Mouse (Mus musculus) testis, adult 2 months (tissue): Measurements from ENCODE around the gene Use1. TPM values are rescaled to one million over a fixed set of nuclear protein-coding genes. Genes with fewer than 3 reads are reported as not detected.
A peak's percentile ranks its signal among the peaks of the same experiment; 100 is the strongest.

Experiments used
- H3K27ac ChIP-seq: fragments of 200-500 bp; 2 replicates; pipeline ENCODE4 v1.5.1; 2012; ENCODE audit warnings: low read depth, low read length; ENCODE audit not compliant: control insufficient read depth, insufficient read depth
- H3K27me3 ChIP-seq: fragments of 200-500 bp; 2 replicates; pipeline ENCODE4 v1.6.1; 2012; ENCODE audit warnings: mild to moderate bottlenecking, low read length, moderate library complexity; ENCODE audit not compliant: control insufficient read depth, insufficient read depth
- H3K36me3 ChIP-seq: fragments of 200-500 bp; 2 replicates; pipeline ENCODE4 v1.6.1; 2012; ENCODE audit warnings: mild to moderate bottlenecking, low read length; ENCODE audit not compliant: control insufficient read depth, insufficient read depth
- H3K4me1 ChIP-seq: fragments of 200-500 bp; 2 replicates; pipeline ENCODE4 v1.6.1; 2012; ENCODE audit warnings: low read length; ENCODE audit not compliant: control insufficient read depth, insufficient read depth
- H3K4me3 ChIP-seq: fragments of 200-500 bp; 2 replicates; pipeline ENCODE4 v1.5.1; 2012; ENCODE audit warnings: low read depth, mild to moderate bottlenecking, low read length, moderate library complexity, mixed read lengths; ENCODE audit not compliant: control insufficient read depth
- CTCF ChIP-seq: fragments of 200-500 bp; IDR thresholded peaks from 2 replicates; pipeline ENCODE4 v1.5.1; 2012; ENCODE audit warnings: low read depth, mild to moderate bottlenecking, inconsistent platforms, low read length, moderate library complexity; ENCODE audit not compliant: control insufficient read depth, insufficient read depth, insufficient replicate concordance
- POLR2A ChIP-seq: fragments of 200-500 bp; IDR thresholded peaks from 2 replicates; pipeline ENCODE4 v1.6.1; 2012; ENCODE audit warnings: low read depth, mild to moderate bottlenecking, inconsistent platforms, low read length, moderate library complexity; ENCODE audit not compliant: control insufficient read depth
- polyA plus RNA-seq: library from polyadenylated mRNA; depleted of rRNA; stranded (reverse); fragments of >200 nt; gene quantifications from 2 replicates; pipeline ENCODE4 v1.2.3, GENCODE M21; 2012

Use1 gene
- polyA plus RNA-seq, 1 experiment: 158 TPM

GRCm38 (mm10) chr8:71379512-71380075 is 12.9 kb downstream of the Use1 start:
- Histone ChIP-seq H3K36me3 (no peaks in the 10 kb centered on the region), H3K27ac (no peak overlapping the region), H3K27me3 (no peaks in the 10 kb centered on the region), H3K4me3 (no peak overlapping the region), H3K4me1 (peaks cover 23% of the 10 kb centered on the region)
- TF ChIP-seq POLR2A (no peak), CTCF (no peak)

GRCm38 (mm10) chr8:71380178-71381171 is 13.8 kb downstream of the Use1 start:
- Histone ChIP-seq H3K4me3 (peak overlapping the region; percentile 71), H3K27me3 (no peaks in the 10 kb centered on the region), H3K4me1 (peaks cover 23% of the 10 kb centered on the region), H3K27ac (no peak overlapping the region), H3K36me3 (no peaks in the 10 kb centered on the region)
- TF ChIP-seq CTCF (no peak), POLR2A (no peak)

- Histone ChIP-seq H3K4me3 (peak within 1 kb of the TSS; percentile 82), H3K36me3 (no peaks in the 10 kb centered on the region), H3K27ac (peak within 1 kb of the TSS; percentile 86), H3K27me3 (no peaks in the 10 kb centered on the region), H3K4me1 (peaks cover 15% of the 10 kb centered on the region)
- 0 out of 2 replicates have a peak, but pooled peaks have one; percentile 2 for TF ChIP-seq POLR2A
- TF ChIP-seq CTCF: no peak
Measured at GRCm38 (mm10) chr8:71381421-71381970, 14.8 kb downstream of the Use1 start, which contains the start of gene Nr2f6. Gene Nr2f6 (minus strand): TSS chr8:71381960.

GRCm38 (mm10) chr8:71381971-71382961 is 15.6 kb downstream of the Use1 start:
- Histone ChIP-seq H3K27me3 (no peaks in the 10 kb centered on the region), H3K4me1 (peaks cover 15% of the 10 kb centered on the region), H3K27ac (peak overlapping the region; percentile 86), H3K36me3 (no peaks in the 10 kb centered on the region), H3K4me3 (peak overlapping the region; percentile 82)
- TF ChIP-seq POLR2A: no peak
- no peak for TF ChIP-seq CTCF

- TF ChIP-seq CTCF (no peak), POLR2A (no peak)
- H3K27ac ChIP-seq: no peak overlapping the region
- no peaks in the 10 kb centered on the region for H3K27me3 ChIP-seq
- H3K36me3 ChIP-seq: no peaks in the 10 kb centered on the region
- H3K4me1 ChIP-seq: peaks cover 15% of the 10 kb centered on the region
- H3K4me3 ChIP-seq: no peak overlapping the region
Measured at GRCm38 (mm10) chr8:71383396-71383795, 16.7 kb downstream of the Use1 start.

GRCm38 (mm10) chr8:71383860-71384259 is 17.2 kb downstream of the Use1 start:
- Histone ChIP-seq H3K4me3 (no peak overlapping the region), H3K27ac (no peak overlapping the region), H3K36me3 (no peaks in the 10 kb centered on the region), H3K4me1 (peaks cover 15% of the 10 kb centered on the region), H3K27me3 (no peaks in the 10 kb centered on the region)
- no peak for TF ChIP-seq CTCF
- TF ChIP-seq POLR2A: no peak
